Mouse (Mus musculus) heart, embryonic 14.5 days (tissue): ENCODE results near the gene Gabra2. TPM values are rescaled to one million over a fixed set of nuclear protein-coding genes. Genes with fewer than 3 reads are reported as not detected.

Source experiments
- ATAC-seq: fragments of 200-750 bp; cut with Nextera tagmentation; 2 replicates; pipeline ENCODE4 v1.8.0; 2017; ENCODE audit warnings: low read depth, moderate TSS enrichment; ENCODE audit not compliant: insufficient number of reproducible peaks, insufficient read depth, low FRiP score
- H3K27ac ChIP-seq, 2 experiments: fragments of 200-500 bp in 1 of 2; fragments of 300-500 bp in 1 of 2; sonication (generic) in 1 of 2; replicated peaks in 1 of 2; 2 replicates each; pipeline ENCODE4 v1.5.1; 2012 to 2014; ENCODE audit warnings: low read depth in 2 of 2, low read length in 2 of 2, control low read depth in 1 of 2, mild to moderate bottlenecking in 1 of 2, mixed read lengths in 1 of 2; ENCODE audit not compliant: control insufficient read depth in 1 of 2, insufficient read depth in 1 of 2
- H3K27me3 ChIP-seq: fragments of 300-500 bp; sonication (generic); 2 replicates; pipeline ENCODE4 v1.6.1; 2014; ENCODE audit warnings: mild to moderate bottlenecking, low read length, control low read depth; ENCODE audit not compliant: control insufficient read depth, insufficient read depth
- H3K36me3 ChIP-seq: fragments of 300-500 bp; sonication (generic); 2 replicates; pipeline ENCODE4 v1.6.1; 2014; ENCODE audit warnings: mild to moderate bottlenecking, control low read depth, low read length, mixed read lengths; ENCODE audit not compliant: control insufficient read depth, insufficient read depth
- H3K4me1 ChIP-seq, 2 experiments: fragments of 200-500 bp in 1 of 2; fragments of 300-500 bp in 1 of 2; sonication (generic) in 1 of 2; 2 replicates each; pipeline ENCODE4 v1.6.1; 2012 to 2014; ENCODE audit warnings: low read length in 2 of 2, control low read depth in 1 of 2, mixed read lengths in 1 of 2; ENCODE audit not compliant: control insufficient read depth in 2 of 2, insufficient read depth in 2 of 2
- H3K4me2 ChIP-seq: fragments of 300-500 bp; sonication (generic); 2 replicates; pipeline ENCODE4 v1.6.1; 2014; ENCODE audit warnings: mild to moderate bottlenecking, low read length
- H3K4me3 ChIP-seq, 2 experiments: fragments of 200-500 bp in 1 of 2; fragments of 300-500 bp in 1 of 2; sonication (generic) in 1 of 2; 2 replicates each; pipeline ENCODE4 v1.5.1; 2012 to 2014; ENCODE audit warnings: low read length in 2 of 2, mild to moderate bottlenecking in 2 of 2, control low read depth in 1 of 2, low read depth in 1 of 2, moderate library complexity in 1 of 2; ENCODE audit not compliant: control insufficient read depth in 1 of 2, insufficient read depth in 1 of 2
- H3K9ac ChIP-seq: fragments of 300-500 bp; sonication (generic); 2 replicates; pipeline ENCODE4 v1.6.1; 2014; ENCODE audit warnings: mild to moderate bottlenecking, low read length
- H3K9me3 ChIP-seq: fragments of 300-500 bp; sonication (generic); 2 replicates; pipeline ENCODE4 v1.6.1; 2016; ENCODE audit warnings: low read length, control low read depth; ENCODE audit not compliant: control insufficient read depth
- WGBS: fragments of 180-500 bp; shearing (Covaris S2); extraction: QIAGEN DNeasy Blood & Tissue Kit; methylation state at CpG from one replicate; pipeline ENCODE4 v1.1.7; 2014; 5-methylcytosine and 5-hydroxymethylcytosine counted together
- polyA plus RNA-seq: library from polyadenylated mRNA; unstranded; fragments of >200 nt; fragmentation: Nextera tagmentation; extraction: Ambion mirVana; gene quantifications from 2 replicates; pipeline ENCODE4 v1.2.1, GENCODE M21; 2014

Gabra2 gene
- polyA plus RNA-seq, 1 experiment from 2014 or later, result 0.70 TPM

- Histone ChIP-seq H3K4me2 (no peak overlapping the region), H3K27me3 (no peaks in the 10 kb centered on the region), H3K4me3 (no peak overlapping the region), H3K4me1 (no peaks in the 10 kb centered on the region), H3K27ac (no peak overlapping the region), H3K36me3 (no peaks in the 10 kb centered on the region), H3K9me3 (no peaks in the 10 kb centered on the region), H3K9ac (no peak overlapping the region)
- 61% methylated on average over 2 of the region's 2 CpGs for WGBS
- ATAC-seq, result no peak
Observed at GRCm38 (mm10) chr5:71011751-71012150, 83.9 kb downstream of the Gabra2 start.

GRCm38 (mm10) chr5:71011271-71011670, 84.4 kb downstream of the Gabra2 start:
- no peaks in the 10 kb centered on the region for H3K36me3 ChIP-seq
- H3K27ac ChIP-seq, result no peak overlapping the region
- no peak overlapping the region for H3K4me3 ChIP-seq
- H3K9ac ChIP-seq, result no peak overlapping the region
- H3K27me3 ChIP-seq, result no peaks in the 10 kb centered on the region
- 51% methylated on average over 2 of the region's 2 CpGs for WGBS
- no peaks in the 10 kb centered on the region for H3K9me3 ChIP-seq
- ATAC-seq, result no peak
- H3K4me2 ChIP-seq, result no peak overlapping the region
- no peaks in the 10 kb centered on the region for H3K4me1 ChIP-seq

GRCm38 (mm10) chr5:71010797-71011196, 84.9 kb downstream of the Gabra2 start:
- Histone ChIP-seq H3K27ac (no peak overlapping the region), H3K9ac (no peak overlapping the region), H3K27me3 (no peaks in the 10 kb centered on the region), H3K36me3 (no peaks in the 10 kb centered on the region), H3K4me2 (no peak overlapping the region), H3K4me1 (no peaks in the 10 kb centered on the region), H3K9me3 (no peaks in the 10 kb centered on the region), H3K4me3 (no peak overlapping the region)
- ATAC-seq, result no peak
- 86% methylated on average over 3 of the region's 3 CpGs for WGBS

- no peaks in the 10 kb centered on the region for H3K36me3 ChIP-seq
- H3K27ac ChIP-seq, result no peak overlapping the region
- no peak overlapping the region for H3K4me3 ChIP-seq
- no peaks in the 10 kb centered on the region for H3K9me3 ChIP-seq
- H3K27me3 ChIP-seq, result no peaks in the 10 kb centered on the region
- no peaks in the 10 kb centered on the region for H3K4me1 ChIP-seq
- WGBS, result 56% methylated on average over 13 of the region's 13 CpGs
- no peak overlapping the region for H3K9ac ChIP-seq
- no peak overlapping the region for H3K4me2 ChIP-seq
- ATAC-seq, result no peak
Observed at GRCm38 (mm10) chr5:70995617-70996325, 99.9 kb downstream of the Gabra2 start.

DNA sequence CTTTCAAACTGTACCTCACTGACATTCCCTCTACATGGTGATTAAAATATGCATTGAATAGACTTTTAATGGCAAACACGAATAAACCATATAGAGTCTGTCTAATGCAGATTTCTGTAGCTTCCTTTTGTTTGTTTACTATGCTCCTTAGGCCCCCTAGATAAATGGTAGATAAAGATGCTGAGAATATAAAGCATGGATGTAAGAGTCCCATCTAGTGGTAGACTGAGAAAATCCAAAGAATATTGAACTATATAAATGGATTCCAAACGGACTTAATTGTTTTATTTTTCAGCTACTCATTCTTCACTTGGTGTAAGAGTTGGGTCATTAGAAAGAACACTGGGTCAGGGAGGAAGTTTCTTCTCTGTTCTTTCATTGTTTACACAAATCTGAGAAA, 102.4 kb downstream of the Gabra2 start:
- H3K36me3 ChIP-seq, result no peaks in the 10 kb centered on the region
- H3K9me3 ChIP-seq, result no peaks in the 10 kb centered on the region
- no peaks in the 10 kb centered on the region for H3K4me1 ChIP-seq
- H3K27me3 ChIP-seq, result no peaks in the 10 kb centered on the region
- no peak overlapping the region for H3K9ac ChIP-seq
- H3K4me2 ChIP-seq, result no peak overlapping the region
- WGBS, result 49% methylated on average over 2 of the region's 2 CpGs
- no peak overlapping the region for H3K27ac ChIP-seq
- no peak overlapping the region for H3K4me3 ChIP-seq
- no peak for ATAC-seq

GRCm38 (mm10) chr5:70990891-70991290, 104.8 kb downstream of the Gabra2 start:
- H3K27ac ChIP-seq, result no peak overlapping the region
- H3K36me3 ChIP-seq, result no peaks in the 10 kb centered on the region
- no peaks in the 10 kb centered on the region for H3K9me3 ChIP-seq
- no peak for ATAC-seq
- H3K4me3 ChIP-seq, result no peak overlapping the region
- H3K9ac ChIP-seq, result no peak overlapping the region
- no peaks in the 10 kb centered on the region for H3K27me3 ChIP-seq
- H3K4me2 ChIP-seq, result no peak overlapping the region
- 74% methylated on average over 3 of the region's 3 CpGs for WGBS
- no peaks in the 10 kb centered on the region for H3K4me1 ChIP-seq
